In the genomic region with DNA sequence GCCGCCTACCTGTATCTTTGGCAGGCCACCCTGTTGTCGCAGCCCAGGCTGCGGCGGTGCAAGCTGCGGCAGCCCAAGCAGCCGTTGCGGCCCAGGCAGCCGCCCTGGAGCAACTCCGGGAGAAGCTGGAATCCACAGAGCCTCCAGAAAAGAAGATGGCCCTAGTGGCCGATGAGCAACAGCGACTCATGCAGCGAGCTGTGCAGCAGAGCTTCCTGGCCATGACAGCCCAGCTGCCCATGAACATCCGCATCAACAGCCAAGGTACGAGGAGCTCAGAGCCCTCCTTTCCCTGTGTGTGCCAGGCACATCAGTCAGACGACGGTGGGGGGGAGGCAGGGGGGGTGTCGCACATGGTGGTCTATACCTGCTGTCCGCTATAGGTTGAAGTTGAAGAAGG, we compare ENCODE assay signal across 18 mouse cellular contexts. TPM values are rescaled to one million over a fixed set of nuclear protein-coding genes. Genes with fewer than 3 reads are reported as not detected.
"Had no signal": no experiment of that assay in that cellular context is flagged by ENCODE, and none has a peak within 500 bp of the region (broad histone marks: within the 10 kb centered on the region; RNA-seq: fewer than 3 reads in every experiment).

No protein-coding gene starts in this region.

- ATAC-seq: liver, postnatal 0 days; midbrain, embryonic 16.5 days had no signal

- H3K4me3 ChIP-seq: lung, embryonic 15.5 days; midbrain, embryonic 10.5 days; midbrain, embryonic 12.5 days; neural tube, embryonic 12.5 days; stomach, embryonic 15.5 days had no signal

- H3K27ac ChIP-seq: lung, embryonic 15.5 days; midbrain, embryonic 10.5 days; midbrain, embryonic 12.5 days; neural tube, embryonic 12.5 days; stomach, embryonic 15.5 days; stomach, postnatal 0 days had no signal

- H3K9ac ChIP-seq: liver, postnatal 0 days; lung, embryonic 15.5 days; midbrain, embryonic 12.5 days; neural tube, embryonic 12.5 days; stomach, embryonic 15.5 days had no signal

- DNase-seq: liver, postnatal 0 days; lung, adult 2 months; lung, postnatal 10 days; lung, postnatal 4 days; midbrain, embryonic 14.5 days; right cerebral cortex, postnatal 14 days; thymus, adult 18-20 months; thymus, postnatal 14 days; thymus, postnatal 36 days had no signal

- H3K9me3 ChIP-seq: lung, embryonic 15.5 days; midbrain, embryonic 10.5 days; midbrain, embryonic 12.5 days; neural tube, embryonic 12.5 days; stomach, embryonic 15.5 days had no signal

- H3K27me3 ChIP-seq: lung, embryonic 15.5 days; midbrain, embryonic 12.5 days; neural tube, embryonic 12.5 days; stomach, embryonic 15.5 days had no signal

- H3K4me2 ChIP-seq: lung, embryonic 15.5 days; midbrain, embryonic 12.5 days; neural tube, embryonic 12.5 days; stomach, embryonic 15.5 days had no signal

RNA-seq across cellular contexts. Expression of gene Grin3b, which starts 19.9 kb away (rescaled TPM):
- total RNA-seq: megakaryocyte-erythroid progenitor cell, adult 5-6 weeks; neutrophil, adult 5-6 weeks had no signal
- polyA plus RNA-seq: lung, adult 2 months had no signal
